Mouse (Mus musculus): ENCODE results near the gene Klc3.

GRCm38 (mm10) chr7:19394484-19394883 lies 9.4 kb downstream of the Klc3 start:
- TF ChIP-seq CTCF (conservative IDR thresholded peaks at IDR 0.05; ENCODE audit: low read length) = no peak
- TF ChIP-seq POU5F1 (IDR thresholded peaks at IDR 0.05; ENCODE audit: borderline replicate concordance, low read length) = no peak
- no peak for TF ChIP-seq NANOG (IDR thresholded peaks at IDR 0.05; ENCODE audit: borderline replicate concordance, low read length)
